Mouse (Mus musculus) inflammation-experienced regulatory T-cells (primary cell): ENCODE data around the gene Vmn1r87. TPM values are rescaled to one million over a fixed set of nuclear protein-coding genes. Genes with fewer than 3 reads are reported as not detected.

ENCODE experiments used
- polyA plus RNA-seq, 2 experiments: library from polyadenylated mRNA; unstranded; fragments of 100-300 nt; shearing (Covaris generic); gene quantifications; one replicate each; pipeline ENCODE4 v1.2.1; 2017

Vmn1r87 gene
- polyA plus RNA-seq, result 1 to 10 TPM in 1 of 2 experiments, under 1 TPM in 1; 0.27 to 2.7 TPM

GRCm38 (mm10) chr7:13140057-13140456, at the start of gene Vmn1r87:
Vmn1r87 (minus strand) TSS chr7:13140157.

GRCm38 (mm10) chr7:13159268-13159667, 19.3 kb upstream of the Vmn1r87 start, which contains the start of gene Vmn1r88:
Vmn1r88 (plus strand) TSS chr7:13159568.

GRCm38 (mm10) chr7:13119817-13120216, 20.1 kb downstream of the Vmn1r87 start, which contains the start of gene Vmn1r86:
Vmn1r86 (minus strand) TSS chr7:13119917.

GRCm38 (mm10) chr7:13095073-13095472, 44.9 kb downstream of the Vmn1r87 start, which contains the start of gene Vmn1r85:
Vmn1r85 (minus strand) TSS chr7:13095173.

Other genes starting within 250 kb of the Vmn1r87 start
- gene Zscan22, start 242.3 kb downstream of the Vmn1r87 start, polyA plus RNA-seq, result 10 to 100 TPM; 14.0 to 15.0 TPM
- gene Rps5, start 217.9 kb downstream of the Vmn1r87 start, polyA plus RNA-seq, result 100 to 1,000 TPM; 775 to 910 TPM
- gene Rnf225, start 212.7 kb downstream of the Vmn1r87 start, polyA plus RNA-seq, result under 1 TPM; 0.19 to 0.60 TPM
- gene Zfp324, start 174.3 kb downstream of the Vmn1r87 start, polyA plus RNA-seq, result 1 to 10 TPM; 5.7 to 7.1 TPM
- gene Zfp446, start 162.3 kb downstream of the Vmn1r87 start, polyA plus RNA-seq, result 10 to 100 TPM in 1 of 2 experiments, 1 to 10 TPM in 1; 8.5 to 12.4 TPM
- 1 to 10 TPM in 1 of 2 experiments, not detected in 1; 1.5 TPM for gene Slc27a5, start 142.0 kb downstream of the Vmn1r87 start, polyA plus RNA-seq
- 100 to 1,000 TPM; 109 to 136 TPM for gene Trim28, start 141.0 kb downstream of the Vmn1r87 start, polyA plus RNA-seq
- gene Zbtb45, start 130.1 kb downstream of the Vmn1r87 start, polyA plus RNA-seq, result 10 to 100 TPM; 21.8 to 28.2 TPM
- 100 to 1,000 TPM; 261 to 280 TPM for gene Chmp2a, start 105.3 kb downstream of the Vmn1r87 start, polyA plus RNA-seq
- 100 to 1,000 TPM; 179 to 184 TPM for gene Ube2m, start 101.9 kb downstream of the Vmn1r87 start, polyA plus RNA-seq
- 1 to 10 TPM in 1 of 2 experiments, under 1 TPM in 1; 0.61 to 2.4 TPM for gene Mzf1, start 85.4 kb downstream of the Vmn1r87 start, polyA plus RNA-seq
- gene Vmn1r85, start 45.0 kb downstream of the Vmn1r87 start, polyA plus RNA-seq, result under 1 TPM; 0.04 to 0.21 TPM
- gene Vmn1r86, start 20.2 kb downstream of the Vmn1r87 start, polyA plus RNA-seq, result not detected
- gene Vmn1r88, start 19.4 kb upstream of the Vmn1r87 start, polyA plus RNA-seq, result under 1 TPM; 0.05 to 0.13 TPM
- 1 to 10 TPM in 1 of 2 experiments, not detected in 1; 1.2 TPM for gene Vmn1r89, start 72.9 kb upstream of the Vmn1r87 start, polyA plus RNA-seq
- 10 to 100 TPM; 17.9 to 19.5 TPM for gene Lig1, start 137.1 kb upstream of the Vmn1r87 start, polyA plus RNA-seq
- 1 to 10 TPM; 2.7 to 4.9 TPM for gene Zswim9, start 138.6 kb upstream of the Vmn1r87 start, polyA plus RNA-seq
- under 1 TPM; 0.07 to 0.47 TPM for gene Pla2g4c, start 184.5 kb upstream of the Vmn1r87 start, polyA plus RNA-seq